Mouse (Mus musculus) urinary bladder, postnatal 0 days (tissue): ENCODE data around the gene Olfr1215. TPM values are rescaled to one million over a fixed set of nuclear protein-coding genes. Genes with fewer than 3 reads are reported as not detected.

Source experiments
- polyA plus RNA-seq: library from polyadenylated mRNA; unstranded; fragments of >200 nt; fragmentation: Nextera tagmentation; extraction: Ambion mirVana; gene quantifications from 2 replicates; pipeline ENCODE4 v1.2.1, GENCODE M21; 2015

The Olfr1215 gene
- polyA plus RNA-seq = not detected in 2 replicates

DNA sequence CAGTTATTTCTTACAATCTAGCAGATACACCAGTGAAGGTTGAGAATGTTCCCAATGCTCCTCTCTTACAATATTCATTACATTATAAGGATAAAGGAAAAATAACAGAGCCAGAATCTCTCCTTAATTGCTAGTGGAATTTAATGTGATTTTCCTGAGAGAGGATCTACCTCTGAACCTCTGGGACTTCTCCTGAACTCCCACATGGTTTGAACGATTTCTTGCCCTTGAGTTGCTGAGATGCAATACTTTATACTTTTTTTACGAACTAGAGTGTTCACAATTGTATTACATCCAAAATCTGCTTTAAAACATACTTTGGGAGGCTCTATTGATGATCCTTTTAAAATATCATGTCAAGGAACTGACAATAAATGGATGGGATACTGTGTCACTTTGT, at the start of gene Olfr1215:
Gene Olfr1215 (minus strand): TSS at position 101 of the 400 bp plus-strand sequence.

GRCm38 (mm10) chr2:89031965-89032364, 25.2 kb upstream of the Olfr1215 start, which contains the start of gene Olfr1217:
Olfr1217 (minus strand) TSS chr2:89032065.

DNA sequence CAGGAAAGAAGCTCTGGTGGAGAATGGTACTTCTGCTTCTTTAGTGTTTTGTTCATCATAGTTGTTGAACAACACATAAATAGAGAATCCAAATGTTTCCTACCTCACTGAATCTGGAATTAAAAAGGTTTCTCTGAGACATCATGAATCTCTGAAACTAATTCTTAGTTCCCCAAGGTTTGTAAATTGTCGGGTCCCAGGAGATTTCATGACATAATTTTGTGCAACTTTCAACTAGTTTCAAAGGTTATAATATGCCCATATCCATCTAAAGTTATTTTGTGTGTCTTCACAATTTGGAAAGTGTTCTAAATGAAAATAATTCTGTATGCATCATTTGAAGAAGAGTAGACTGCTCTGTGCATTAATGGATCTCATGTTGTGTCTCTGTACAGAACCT, 11.5 kb upstream of the Olfr1215 start, which contains the start of gene Olfr1216:
Gene Olfr1216 (minus strand): TSS at position 101 of the 400 bp plus-strand sequence.

GRCm38 (mm10) chr2:88992553-88992952, 14.2 kb downstream of the Olfr1215 start, which contains the start of gene Olfr1214:
Olfr1214 (minus strand) TSS chr2:88992653.

GRCm38 (mm10) chr2:88980181-88980580, 26.6 kb downstream of the Olfr1215 start, which contains the start of gene Gm13762:
Gm13762 (minus strand) TSS chr2:88980281.

DNA sequence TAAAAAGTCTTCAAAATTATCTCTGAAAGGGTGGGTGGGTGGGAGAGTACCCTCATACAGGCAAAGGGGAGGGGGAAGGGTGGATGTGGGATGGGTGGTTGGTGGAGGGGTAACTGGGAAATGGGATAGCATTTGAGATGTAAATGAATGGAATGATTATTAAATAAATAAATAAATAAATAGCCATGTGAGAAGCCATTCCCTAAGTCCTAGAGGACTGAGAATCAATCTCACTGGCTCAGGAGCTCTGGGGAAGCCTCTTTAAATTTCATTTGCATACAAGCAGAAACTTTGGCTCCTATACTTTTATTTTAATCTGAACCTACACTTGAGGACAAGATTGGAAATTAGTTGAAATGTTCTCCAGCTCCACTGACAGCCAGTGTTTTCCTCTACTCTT, 53.1 kb downstream of the Olfr1215 start, which contains the start of gene Olfr1212:
Gene Olfr1212 (plus strand): TSS at position 301 of the 400 bp plus-strand sequence.

Other genes with a start within 250 kb of the Olfr1215 start
- gene Olfr1199, start 246.5 kb downstream of the Olfr1215 start, polyA plus RNA-seq = not detected in 2 replicates
- gene Olfr1200, start 236.5 kb downstream of the Olfr1215 start, polyA plus RNA-seq = not detected in 2 replicates
- gene Olfr1201, start 213.9 kb downstream of the Olfr1215 start, polyA plus RNA-seq = not detected in 2 replicates
- gene Olfr1202, start 192.5 kb downstream of the Olfr1215 start, polyA plus RNA-seq = not detected in 2 replicates
- not detected in 2 replicates for gene Olfr1205, start 177.2 kb downstream of the Olfr1215 start, polyA plus RNA-seq
- not detected in 2 replicates for gene Olfr1204, start 157.7 kb downstream of the Olfr1215 start, polyA plus RNA-seq
- gene Olfr1206, start 143.7 kb downstream of the Olfr1215 start, polyA plus RNA-seq = not detected in 2 replicates
- not detected in 2 replicates for gene Olfr1208, start 104.7 kb downstream of the Olfr1215 start, polyA plus RNA-seq
- gene Olfr1209, start 91.8 kb downstream of the Olfr1215 start, polyA plus RNA-seq = not detected in 2 replicates
- gene Olfr1211, start 68.9 kb downstream of the Olfr1215 start, polyA plus RNA-seq = not detected in 2 replicates
- not detected in 2 replicates for gene Olfr1212, start 53.0 kb downstream of the Olfr1215 start, polyA plus RNA-seq
- gene Gm13762, start 26.7 kb downstream of the Olfr1215 start, polyA plus RNA-seq = not detected in 2 replicates
- not detected in 2 replicates for gene Olfr1214, start 14.3 kb downstream of the Olfr1215 start, polyA plus RNA-seq
- gene Olfr1216, start 11.4 kb upstream of the Olfr1215 start, polyA plus RNA-seq = not detected in 2 replicates
- not detected in 2 replicates for gene Olfr1217, start 25.1 kb upstream of the Olfr1215 start, polyA plus RNA-seq
- gene Olfr1218, start 54.2 kb upstream of the Olfr1215 start, polyA plus RNA-seq = not detected in 2 replicates
- not detected in 2 replicates for gene Olfr1219, start 76.5 kb upstream of the Olfr1215 start, polyA plus RNA-seq
- not detected in 2 replicates for gene Olfr1220, start 99.9 kb upstream of the Olfr1215 start, polyA plus RNA-seq
- gene Olfr1221, start 110.3 kb upstream of the Olfr1215 start, polyA plus RNA-seq = not detected in 2 replicates
- gene Olfr1222, start 126.1 kb upstream of the Olfr1215 start, polyA plus RNA-seq = not detected in 2 replicates
- not detected in 2 replicates for gene Olfr1223, start 144.6 kb upstream of the Olfr1215 start, polyA plus RNA-seq
- gene Olfr1224-ps1, start 157.1 kb upstream of the Olfr1215 start, polyA plus RNA-seq = not detected in 2 replicates
- not detected in 2 replicates for gene Olfr1225, start 167.7 kb upstream of the Olfr1215 start, polyA plus RNA-seq
- gene Olfr1226, start 193.1 kb upstream of the Olfr1215 start, polyA plus RNA-seq = not detected in 2 replicates
- gene Olfr1228, start 247.1 kb upstream of the Olfr1215 start, polyA plus RNA-seq = not detected in 2 replicates